Mouse (Mus musculus): ENCODE measurements around the gene Zc3h18. TPM values are rescaled to one million over a fixed set of nuclear protein-coding genes. Genes with fewer than 3 reads are reported as not detected.
A peak's percentile ranks its signal among the peaks of the same experiment; 100 is the strongest.

Gene Zc3h18
- polyA plus RNA-seq, 1 experiment from 2014 or later: 48.9 TPM

DNA sequence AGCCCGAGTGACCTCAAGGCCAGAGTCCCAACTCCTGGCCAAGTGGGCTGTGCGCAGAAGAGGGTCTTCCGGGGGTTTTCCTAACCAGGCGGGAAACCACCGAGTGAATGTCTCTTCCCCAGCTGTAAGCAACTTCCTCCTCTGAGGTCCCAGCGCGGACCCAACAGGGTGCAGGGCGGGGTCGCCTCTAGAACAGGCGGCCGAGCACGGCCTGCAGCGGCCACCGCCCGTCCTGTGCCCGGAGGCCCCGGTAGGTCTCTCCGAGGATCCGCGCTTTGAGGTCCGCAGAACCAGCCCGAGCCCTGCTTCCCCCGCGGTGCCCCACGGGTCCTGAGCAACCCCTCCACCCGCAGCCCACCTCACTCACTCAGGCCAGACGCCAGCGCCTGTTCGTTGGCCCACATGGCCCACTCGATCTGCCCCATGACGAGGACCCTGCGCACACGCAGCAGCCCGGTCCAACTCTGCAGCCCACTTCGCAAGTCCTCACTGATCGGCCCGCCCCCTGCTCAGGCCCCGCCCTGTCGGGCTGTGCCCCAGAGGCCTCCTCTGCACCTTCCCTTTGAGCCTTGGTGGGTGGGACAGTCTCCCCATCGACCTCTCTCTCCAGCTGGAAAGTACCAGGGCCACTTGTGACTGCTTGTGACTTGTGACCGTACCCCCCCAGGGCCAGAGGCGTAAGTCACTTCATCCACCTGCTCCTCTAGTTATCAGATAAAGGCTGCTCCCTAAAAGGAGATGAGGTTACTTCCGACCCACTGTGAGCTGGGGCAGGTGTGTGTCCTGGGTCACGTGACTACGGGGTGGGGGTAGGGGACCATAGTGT, 56.2 kb downstream of the Zc3h18 start, which contains the start of gene Cyba:
Gene Cyba (minus strand): TSS at position 488 of the 826 bp plus-strand sequence.
- Histone ChIP-seq H3K27ac (peak within 1 kb of the TSS; percentile 87), H3K9me3 (no peaks in the 10 kb centered on the region), H3K4me3 (replicated peaks) (peak within 1 kb of the TSS; percentile 66), H3K27me3 (replicated peaks) (no peaks in the 10 kb centered on the region), H3K4me1 (peaks cover 21% of the 10 kb centered on the region), H3K36me3 (peaks cover 12% of the 10 kb centered on the region; the same call in 1 of the 2 replicates), H3K4me2 (peak within 1 kb of the TSS; percentile 91), H3K9ac (peak within 1 kb of the TSS; percentile 73)
- peak; percentile 82 for ATAC-seq (ENCODE audit: insufficient read depth, low FRiP score, low read depth)
- WGBS: 4% methylated on average over 45 of the region's 45 CpGs

DNA sequence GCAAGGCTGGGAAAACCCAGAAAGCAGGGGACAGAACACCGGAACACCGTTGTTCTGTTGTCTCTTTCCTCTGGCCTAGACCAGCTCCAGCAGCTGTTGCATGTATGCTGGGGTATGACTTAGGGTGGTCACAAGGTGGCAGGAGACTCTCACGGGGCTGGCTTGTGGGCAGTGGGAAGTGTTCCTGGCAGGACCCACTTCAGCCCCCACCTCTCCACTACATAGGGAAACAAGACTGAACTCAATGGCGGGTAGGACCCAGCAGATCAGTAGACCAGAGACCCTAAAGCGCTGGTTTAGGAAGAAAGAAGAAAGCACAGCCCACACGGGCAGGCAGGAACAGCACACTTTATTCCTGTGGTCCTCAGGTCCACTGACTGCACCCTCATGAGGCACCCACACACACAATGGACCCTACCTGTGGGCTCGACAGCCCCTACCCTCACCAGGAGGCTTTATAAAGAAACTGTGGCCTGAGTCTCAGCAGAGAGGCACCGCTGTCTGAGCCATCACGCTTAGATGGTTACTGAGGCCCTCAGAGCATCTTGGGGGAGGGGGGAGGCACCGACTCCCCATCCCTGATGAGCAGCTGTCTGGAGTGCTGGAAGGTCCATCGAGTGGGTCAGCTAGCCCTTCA, 57.0 kb downstream of the Zc3h18 start:
- Histone ChIP-seq H3K4me1 (peaks cover 21% of the 10 kb centered on the region), H3K9ac (no peak overlapping the region), H3K4me3 (replicated peaks) (peak overlapping the region; percentile 66), H3K27me3 (replicated peaks) (no peaks in the 10 kb centered on the region), H3K36me3 (peaks cover 12% of the 10 kb centered on the region; the same call in 1 of the 2 replicates), H3K4me2 (peak overlapping the region; percentile 91), H3K27ac (peak overlapping the region; percentile 87), H3K9me3 (no peaks in the 10 kb centered on the region)
- ATAC-seq (ENCODE audit: insufficient read depth, low FRiP score, low read depth): peak; percentile 37; the same call in 1 of the 2 replicates
- WGBS: 58% methylated on average over 11 of the region's 11 CpGs

DNA sequence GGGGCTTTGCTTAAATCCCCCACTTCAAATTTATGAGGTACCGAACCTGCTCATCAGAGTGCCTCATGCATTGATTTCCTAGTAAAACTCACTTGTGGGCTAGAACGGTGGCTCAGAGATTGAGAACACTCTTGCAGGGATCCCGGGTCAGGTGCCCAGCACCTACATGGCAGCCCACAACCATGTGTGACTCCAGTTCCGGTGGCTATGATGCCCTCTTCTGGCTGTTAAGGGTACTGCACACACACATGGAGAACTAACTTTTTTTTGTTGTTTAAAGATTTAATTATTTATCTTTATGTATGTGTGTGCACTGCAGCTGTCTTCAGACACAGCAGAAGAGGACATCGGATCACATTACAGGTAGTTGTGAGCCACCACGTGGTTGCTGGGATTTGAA, 59.0 kb downstream of the Zc3h18 start:
- no peaks in the 10 kb centered on the region for H3K9me3 ChIP-seq
- peaks cover 21% of the 10 kb centered on the region for H3K4me1 ChIP-seq
- WGBS: 93% methylated on average over 6 of the region's 6 CpGs
- H3K36me3 ChIP-seq: peaks cover 17% of the 10 kb centered on the region; the same call in 1 of the 2 replicates
- no peaks in the 10 kb centered on the region for H3K27me3 ChIP-seq (replicated peaks)
- H3K27ac ChIP-seq: no peak overlapping the region
- H3K4me2 ChIP-seq: no peak overlapping the region
- no peak overlapping the region for H3K4me3 ChIP-seq (replicated peaks)
- H3K9ac ChIP-seq: no peak overlapping the region
- ATAC-seq (ENCODE audit: insufficient read depth, low FRiP score, low read depth): no peak

DNA sequence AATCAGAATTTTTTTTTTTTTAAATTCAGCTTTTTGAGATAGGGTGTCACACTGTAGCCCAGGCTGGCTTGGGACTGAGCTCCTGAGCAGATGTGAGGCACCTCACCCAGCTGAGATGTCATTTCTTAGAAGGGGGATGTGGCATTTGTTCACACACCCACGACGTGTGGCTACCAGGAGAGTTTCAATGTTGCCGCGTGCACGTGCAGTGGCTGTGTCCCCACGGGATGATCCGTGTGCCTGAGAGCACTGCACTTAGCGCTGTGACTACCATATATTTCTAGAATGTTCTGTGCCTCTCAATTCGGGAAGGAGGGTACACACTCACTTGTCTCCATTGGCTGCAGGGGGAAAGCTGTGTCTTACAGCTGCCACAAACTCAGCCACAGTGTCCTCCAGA, 59.7 kb downstream of the Zc3h18 start:
- no peak overlapping the region for H3K9ac ChIP-seq
- H3K9me3 ChIP-seq: no peaks in the 10 kb centered on the region
- H3K4me2 ChIP-seq: no peak overlapping the region
- 95% methylated on average over 9 of the region's 9 CpGs for WGBS
- no peak overlapping the region for H3K27ac ChIP-seq
- H3K36me3 ChIP-seq: peaks cover 17% of the 10 kb centered on the region; the same call in 1 of the 2 replicates
- H3K4me1 ChIP-seq: peaks cover 20% of the 10 kb centered on the region
- no peak overlapping the region for H3K4me3 ChIP-seq (replicated peaks)
- no peaks in the 10 kb centered on the region for H3K27me3 ChIP-seq (replicated peaks)
- no peak for ATAC-seq (ENCODE audit: insufficient read depth, low FRiP score, low read depth)

DNA sequence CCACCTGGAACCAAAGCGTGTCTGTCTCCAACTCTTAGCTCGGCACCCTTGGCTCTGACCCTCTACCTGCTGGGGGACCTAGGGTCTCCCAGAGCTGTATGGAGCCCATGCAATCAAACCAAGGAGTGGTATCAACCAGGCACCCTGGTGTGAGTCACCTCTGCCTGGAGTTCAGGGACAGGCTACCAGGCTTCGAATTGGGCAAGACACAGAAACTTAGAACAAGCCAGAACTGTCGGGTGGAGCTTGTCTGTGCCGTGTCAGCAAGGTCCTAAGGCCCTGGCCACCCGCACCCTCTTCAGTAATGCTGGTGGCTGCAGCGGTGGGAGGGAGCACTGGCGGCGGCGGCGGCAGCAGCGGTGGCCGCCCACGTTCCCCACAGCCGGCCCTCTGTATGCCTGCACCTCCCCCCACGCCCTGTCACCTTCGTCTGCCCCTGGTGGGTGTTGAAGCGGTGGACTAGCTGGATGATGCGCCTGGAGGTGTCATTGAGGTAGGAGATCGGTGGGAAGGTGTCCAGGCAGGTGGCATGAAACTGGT, 60.2 kb downstream of the Zc3h18 start:
- Histone ChIP-seq H3K4me3 (replicated peaks) (no peak overlapping the region), H3K4me2 (no peak overlapping the region), H3K27ac (no peak overlapping the region), H3K9me3 (no peaks in the 10 kb centered on the region), H3K36me3 (peaks cover 17% of the 10 kb centered on the region; the same call in 1 of the 2 replicates), H3K4me1 (peaks cover 15% of the 10 kb centered on the region), H3K9ac (no peak overlapping the region), H3K27me3 (replicated peaks) (no peaks in the 10 kb centered on the region)
- no peak for ATAC-seq (ENCODE audit: insufficient read depth, low FRiP score, low read depth)
- 78% methylated on average over 20 of the region's 20 CpGs for WGBS

DNA sequence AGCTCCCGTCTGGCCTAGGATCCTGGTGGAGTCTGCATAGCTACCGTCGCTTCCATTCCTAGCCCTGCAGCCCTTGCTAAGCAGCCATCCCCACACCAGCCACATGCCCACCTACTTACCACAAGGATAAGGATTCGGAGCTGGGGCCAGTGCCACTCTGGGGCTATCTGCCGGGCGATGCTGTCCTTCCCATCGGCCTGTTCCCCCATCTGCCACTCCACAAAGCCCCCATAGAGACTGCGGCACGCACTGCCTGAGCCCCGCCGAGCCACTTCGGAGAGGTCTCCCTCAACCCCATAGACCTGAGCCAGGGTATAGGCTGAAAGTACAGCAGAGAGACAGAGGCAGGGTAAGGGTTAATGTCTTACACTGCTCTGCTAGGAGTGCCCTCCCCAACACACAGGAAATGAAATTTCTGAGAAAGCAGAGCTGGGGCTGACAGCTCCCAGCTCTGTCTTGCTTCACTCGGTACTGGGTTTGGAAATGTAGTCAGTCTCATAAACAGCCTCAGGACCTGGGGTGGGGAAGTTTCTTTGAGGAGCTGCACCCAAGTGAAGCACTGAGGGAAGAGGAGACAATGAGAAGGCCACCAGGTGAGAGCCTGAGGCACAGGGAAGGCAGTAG, 61.4 kb downstream of the Zc3h18 start:
- H3K4me1 ChIP-seq: peaks cover 10% of the 10 kb centered on the region
- H3K36me3 ChIP-seq: peaks cover 17% of the 10 kb centered on the region; the same call in 1 of the 2 replicates
- peak overlapping the region; percentile 67 for H3K27ac ChIP-seq
- no peak overlapping the region for H3K9ac ChIP-seq
- peak overlapping the region; percentile 2; the same call in 1 of the 2 replicates for H3K4me3 ChIP-seq (replicated peaks)
- H3K9me3 ChIP-seq: no peaks in the 10 kb centered on the region
- 79% methylated on average over 13 of the region's 13 CpGs for WGBS
- H3K27me3 ChIP-seq (replicated peaks): no peaks in the 10 kb centered on the region
- no peak for ATAC-seq (ENCODE audit: insufficient read depth, low FRiP score, low read depth)
- H3K4me2 ChIP-seq: 0 out of 2 replicates have a peak overlapping the region, but pooled peaks have one; percentile 6

DNA sequence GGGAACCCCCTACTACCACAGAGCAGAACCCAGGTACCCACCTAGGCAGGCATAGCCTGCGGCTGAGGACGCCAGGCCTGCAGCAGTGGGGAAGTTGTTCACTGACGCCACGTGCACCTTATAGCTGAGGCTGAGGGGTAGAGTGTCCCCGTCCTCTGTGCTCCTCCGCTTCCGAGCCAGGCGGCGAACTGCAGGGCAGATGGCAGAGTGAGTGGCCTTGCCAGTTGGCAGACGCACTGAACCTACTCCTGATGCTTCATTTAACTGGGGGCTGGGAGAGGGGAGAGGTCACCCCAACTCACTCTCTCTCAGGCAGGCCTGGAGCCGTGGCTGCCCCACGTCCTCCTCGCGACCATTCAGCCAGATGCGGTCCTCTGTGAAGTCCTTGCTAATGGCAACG, 62.9 kb downstream of the Zc3h18 start:
- H3K4me1 ChIP-seq: peaks cover 6% of the 10 kb centered on the region; the same call in 1 of the 2 replicates
- no peak overlapping the region for H3K9ac ChIP-seq
- no peaks in the 10 kb centered on the region for H3K27me3 ChIP-seq (replicated peaks)
- no peak overlapping the region for H3K4me3 ChIP-seq (replicated peaks)
- ATAC-seq (ENCODE audit: insufficient read depth, low FRiP score, low read depth): no peak
- H3K4me2 ChIP-seq: no peak overlapping the region
- no peaks in the 10 kb centered on the region for H3K9me3 ChIP-seq
- H3K27ac ChIP-seq: no peak overlapping the region
- WGBS: 95% methylated on average over 16 of the region's 16 CpGs
- peaks cover 17% of the 10 kb centered on the region; the same call in 1 of the 2 replicates for H3K36me3 ChIP-seq

DNA sequence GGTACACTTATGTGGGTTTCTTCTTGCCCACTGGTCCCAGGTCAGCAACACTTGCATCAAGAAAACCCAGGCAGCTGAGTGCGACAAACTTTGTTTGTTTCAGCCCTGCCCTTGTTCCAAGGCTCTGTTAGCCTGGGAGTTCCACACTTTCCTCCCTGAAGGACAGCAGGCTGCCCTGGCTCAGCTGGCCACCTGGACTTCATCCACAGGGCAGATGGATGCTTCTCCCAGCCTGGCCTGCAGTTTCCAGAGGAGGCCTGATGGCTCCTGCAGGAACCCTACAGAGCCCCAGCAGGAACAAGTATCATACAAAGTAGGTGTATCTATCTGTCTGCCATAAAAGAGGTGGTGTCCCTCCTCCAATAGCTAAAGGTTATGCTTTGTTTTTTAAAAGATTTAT, 64.9 kb downstream of the Zc3h18 start:
- no peak for ATAC-seq (ENCODE audit: insufficient read depth, low FRiP score, low read depth)
- peaks cover 22% of the 10 kb centered on the region for H3K4me1 ChIP-seq

DNA sequence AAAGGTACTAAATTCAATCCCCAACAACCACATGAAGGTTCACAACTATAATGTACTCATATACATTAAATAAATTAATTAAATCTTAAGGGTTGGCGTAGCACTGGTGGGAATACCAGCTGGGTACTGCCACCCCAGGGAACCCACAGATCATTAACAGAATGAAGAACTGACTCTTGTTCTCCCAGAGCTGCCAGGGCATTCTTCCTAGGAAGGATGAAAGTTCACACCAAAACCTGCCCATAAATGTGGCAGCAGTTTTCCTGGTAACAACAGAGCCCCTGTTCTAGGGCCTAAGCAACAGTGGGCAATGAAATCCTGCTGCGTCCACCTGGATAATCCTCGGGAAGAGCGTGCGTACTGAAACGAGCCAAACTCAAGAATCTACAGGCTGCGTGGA, 65.9 kb downstream of the Zc3h18 start:
- H3K4me2 ChIP-seq: peak overlapping the region; percentile 96
- peak overlapping the region; percentile 57 for H3K4me3 ChIP-seq (replicated peaks)
- 24% methylated on average over 7 of the region's 7 CpGs for WGBS
- no peaks in the 10 kb centered on the region for H3K9me3 ChIP-seq
- H3K9ac ChIP-seq: peak overlapping the region; percentile 10
- H3K27ac ChIP-seq: peak overlapping the region; percentile 67; the same call in 1 of the 2 replicates
- no peaks in the 10 kb centered on the region for H3K27me3 ChIP-seq (replicated peaks)
- no peak for ATAC-seq (ENCODE audit: insufficient read depth, low FRiP score, low read depth)
- H3K4me1 ChIP-seq: peaks cover 22% of the 10 kb centered on the region
- 0 out of 2 replicates have a peak, but pooled peaks cover 4% of the 10 kb centered on the region for H3K36me3 ChIP-seq

More for the DNA sequence above, 64.9 kb downstream of the Zc3h18 start:
- no peaks in the 10 kb centered on the region for H3K9me3 ChIP-seq
- H3K4me3 ChIP-seq (replicated peaks): no peak overlapping the region
- no peak overlapping the region for H3K9ac ChIP-seq
- peaks cover 8% of the 10 kb centered on the region; the same call in 1 of the 2 replicates for H3K36me3 ChIP-seq
- WGBS: 96% methylated on average over 1 of the region's 1 CpGs
- no peak overlapping the region for H3K4me2 ChIP-seq
- H3K27me3 ChIP-seq (replicated peaks): no peaks in the 10 kb centered on the region
- H3K27ac ChIP-seq: no peak overlapping the region

DNA sequence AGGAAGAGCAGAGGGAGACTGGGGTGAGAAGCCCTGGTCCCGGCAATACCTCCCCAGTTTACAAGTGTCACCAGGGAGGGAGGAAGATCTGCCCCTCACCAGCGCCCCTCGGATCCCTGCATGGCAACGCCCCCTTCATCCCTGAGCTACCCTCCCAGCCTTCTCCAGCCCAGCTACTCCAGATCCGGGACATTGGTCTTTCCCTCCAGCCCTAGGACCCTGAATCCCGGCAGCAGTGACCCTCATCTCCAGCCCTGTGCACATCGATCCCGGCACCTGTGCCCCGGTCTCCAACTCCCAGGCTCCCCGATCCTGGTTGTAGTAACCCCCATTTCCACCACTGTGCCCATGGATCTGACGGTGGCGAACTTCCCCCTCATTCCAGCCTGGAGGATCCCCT, 66.4 kb downstream of the Zc3h18 start:
- H3K4me3 ChIP-seq (replicated peaks): peak overlapping the region; percentile 57
- H3K27me3 ChIP-seq (replicated peaks): no peaks in the 10 kb centered on the region
- H3K27ac ChIP-seq: peak overlapping the region; percentile 67; the same call in 1 of the 2 replicates
- H3K4me1 ChIP-seq: peaks cover 22% of the 10 kb centered on the region
- H3K9ac ChIP-seq: peak overlapping the region; percentile 10
- 0 out of 2 replicates have a peak, but pooled peaks cover 4% of the 10 kb centered on the region for H3K36me3 ChIP-seq
- H3K4me2 ChIP-seq: peak overlapping the region; percentile 96
- WGBS: 2% methylated on average over 12 of the region's 12 CpGs
- no peak for ATAC-seq (ENCODE audit: insufficient read depth, low FRiP score, low read depth)
- no peaks in the 10 kb centered on the region for H3K9me3 ChIP-seq

DNA sequence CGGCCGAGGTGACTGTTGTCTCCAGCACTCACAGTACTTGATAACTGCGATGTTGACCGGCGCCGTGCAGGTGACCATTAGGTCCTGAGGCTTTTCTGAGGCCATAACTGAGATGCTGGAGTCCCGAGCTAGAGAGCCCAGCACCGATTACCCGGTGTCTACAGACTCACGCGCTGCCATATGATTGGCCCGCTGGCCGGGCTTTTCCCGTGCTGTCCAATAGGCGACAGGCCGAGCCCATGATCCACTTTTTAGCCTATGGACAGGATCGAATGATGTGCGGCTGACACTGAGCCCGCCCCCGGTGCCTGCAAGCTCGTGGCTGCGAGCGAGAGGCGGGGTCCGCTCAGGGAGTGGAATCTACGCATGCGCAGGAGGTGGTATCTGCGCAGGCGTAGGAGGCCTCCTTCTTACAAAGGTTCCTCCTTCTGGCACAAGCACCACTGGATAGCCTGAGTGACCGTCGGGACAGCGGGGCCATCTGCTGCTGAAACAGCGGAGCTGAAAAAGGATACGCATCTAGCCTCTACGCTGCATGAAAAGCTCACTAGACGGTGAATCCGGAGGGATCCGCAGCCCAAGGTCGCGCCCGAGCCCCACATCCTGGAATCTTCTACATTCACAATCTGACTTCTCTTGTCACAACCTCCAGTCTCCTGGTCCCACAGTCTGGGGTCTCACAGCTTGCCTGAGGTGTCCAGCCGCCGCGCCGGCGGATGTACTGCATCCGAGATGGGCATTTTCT, 67.0 kb downstream of the Zc3h18 start, which contains the start of gene Mvd:
Gene Mvd (minus strand): TSS at position 161 of the 745 bp plus-strand sequence.
- Histone ChIP-seq H3K36me3 (0 out of 2 replicates have a peak, but pooled peaks cover 4% of the 10 kb centered on the region), H3K9me3 (no peaks in the 10 kb centered on the region), H3K4me2 (peak within 1 kb of the TSS; percentile 96), H3K27ac (peak within 1 kb of the TSS; percentile 97), H3K9ac (peak within 1 kb of the TSS; percentile 45), H3K27me3 (replicated peaks) (no peaks in the 10 kb centered on the region), H3K4me3 (replicated peaks) (peak within 1 kb of the TSS; percentile 57), H3K4me1 (peaks cover 22% of the 10 kb centered on the region)
- under 1% methylated on average over 47 of the region's 47 CpGs for WGBS
- ATAC-seq (ENCODE audit: insufficient read depth, low FRiP score, low read depth): peak; percentile 96
